Mouse (Mus musculus): ENCODE data around the gene Hus1. TPM values are rescaled to one million over a fixed set of nuclear protein-coding genes. Genes with fewer than 3 reads are reported as not detected.

The Hus1 gene
- total RNA-seq, 2 experiments from 2014 or later: 15.9 to 29.7 TPM

DNA sequence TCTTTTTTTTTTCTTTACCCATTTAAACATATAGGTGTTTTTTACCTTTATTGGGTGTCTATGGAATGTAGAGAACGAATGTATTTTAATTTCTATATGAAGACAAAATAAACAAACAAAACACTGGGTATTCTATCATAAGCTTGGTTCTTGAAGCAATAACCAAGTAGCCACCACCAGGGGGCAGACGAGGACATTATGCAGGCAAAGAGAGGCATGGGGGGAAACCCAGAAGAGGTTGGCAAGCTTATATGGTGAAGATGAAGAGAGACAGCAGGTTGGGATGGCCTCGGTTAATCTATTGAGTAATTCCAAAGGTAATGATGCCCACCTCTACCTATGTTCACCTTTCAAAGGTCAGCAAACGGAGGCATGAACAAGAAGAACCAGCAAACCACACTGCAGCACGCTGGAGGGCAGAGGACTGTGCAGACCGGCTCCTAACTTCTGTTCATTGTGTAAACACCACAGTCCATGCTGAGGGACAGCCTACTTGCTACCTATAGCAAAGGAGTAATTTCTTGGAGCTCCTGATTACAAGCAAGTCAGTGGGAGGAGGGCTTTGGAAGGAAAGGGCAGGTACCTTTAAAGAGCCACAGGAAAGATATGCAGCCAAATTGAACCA, 27.6 kb downstream of the Hus1 start:
- peak; percentile 88 for ATAC-seq (replicated peaks; ENCODE audit: poor library complexity, severe bottlenecking)

DNA sequence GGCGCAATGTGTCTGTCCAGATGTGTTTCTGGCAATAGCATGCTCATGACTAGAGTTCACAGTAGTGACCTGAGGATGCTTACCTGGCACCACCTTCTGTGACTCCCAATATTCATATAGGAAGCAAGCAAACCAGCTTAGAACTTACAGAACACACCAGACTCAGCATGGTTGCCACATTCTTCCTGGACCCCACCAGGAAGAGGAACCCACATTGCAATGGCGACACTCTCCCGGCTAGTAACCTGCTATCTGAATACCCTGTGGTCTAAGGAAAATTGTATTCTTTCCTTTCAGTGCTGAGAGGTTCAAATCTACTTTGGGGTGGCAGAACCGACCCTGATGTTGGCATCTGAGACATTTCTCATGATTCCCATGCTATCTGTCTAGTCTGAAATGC, 32.8 kb downstream of the Hus1 start:
- peak; percentile 68 for ATAC-seq (replicated peaks; ENCODE audit: poor library complexity, severe bottlenecking)

- ATAC-seq (replicated peaks; ENCODE audit: poor library complexity, severe bottlenecking): no peak
Observed at GRCm38 (mm10) chr11:8973166-8973565, 37.8 kb downstream of the Hus1 start, which contains the start of gene Pkd1l1. Gene Pkd1l1, minus strand, starts transcription at chr11:8973266.

DNA sequence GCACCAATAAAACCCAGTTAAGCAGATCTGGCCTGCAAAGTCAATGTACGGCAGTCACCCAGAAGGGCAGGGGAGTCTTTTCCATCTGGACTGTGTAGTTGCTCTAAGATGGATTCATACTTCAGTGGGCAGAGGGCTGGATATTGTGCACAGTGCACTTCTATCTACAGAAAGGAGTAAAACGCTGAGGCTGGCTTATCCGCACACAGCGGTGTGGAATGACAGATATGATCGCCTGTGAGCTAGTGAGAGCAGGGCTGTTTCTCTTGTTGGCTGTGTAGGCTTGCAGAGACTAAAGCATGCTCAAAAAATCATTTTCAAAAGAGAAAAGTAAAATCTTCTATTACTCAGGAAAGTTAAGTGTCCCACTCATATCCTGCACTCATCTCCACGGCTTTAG, 38.9 kb downstream of the Hus1 start:
- ATAC-seq (replicated peaks; ENCODE audit: poor library complexity, severe bottlenecking): no peak

DNA sequence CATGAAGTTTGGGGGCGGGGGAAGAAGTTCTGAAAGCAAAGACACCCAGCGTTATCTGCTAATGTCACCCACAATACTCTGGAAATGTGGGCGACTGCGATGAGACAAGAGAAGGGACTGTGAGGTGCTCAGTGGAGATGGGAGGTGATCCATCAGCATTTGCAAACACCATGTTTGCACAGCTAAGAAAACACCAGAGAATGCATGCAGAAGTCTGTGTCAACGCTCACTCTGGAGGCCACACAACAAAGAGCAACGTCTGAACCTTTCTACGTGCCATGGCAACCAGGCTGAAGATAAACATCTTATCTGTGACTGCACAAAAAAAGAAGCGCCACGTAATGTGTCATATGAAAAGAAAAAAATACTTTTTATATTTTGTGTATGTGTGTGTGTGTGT, 40.5 kb downstream of the Hus1 start:
- ATAC-seq (replicated peaks; ENCODE audit: poor library complexity, severe bottlenecking): no peak

DNA sequence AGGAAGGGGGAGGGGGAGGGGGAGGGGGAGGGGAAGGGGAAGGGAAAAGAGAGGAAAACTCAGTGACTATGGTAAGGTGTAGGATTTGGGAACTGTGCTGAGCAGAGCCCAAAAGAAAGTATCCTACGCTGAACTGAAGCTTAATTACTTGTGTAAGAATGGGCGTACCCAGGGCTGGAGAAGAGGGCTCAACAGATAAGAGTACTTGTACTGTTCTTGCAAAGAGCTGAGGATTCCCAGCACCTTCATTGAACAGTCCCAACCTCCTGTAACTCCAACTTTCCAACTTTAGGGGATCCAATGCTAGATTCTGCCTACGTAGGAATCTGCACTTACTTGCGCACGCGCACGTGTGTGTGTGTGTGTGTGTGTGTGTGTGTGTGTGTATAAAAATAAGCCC, 42.9 kb downstream of the Hus1 start:
- ATAC-seq (replicated peaks; ENCODE audit: poor library complexity, severe bottlenecking): no peak

DNA sequence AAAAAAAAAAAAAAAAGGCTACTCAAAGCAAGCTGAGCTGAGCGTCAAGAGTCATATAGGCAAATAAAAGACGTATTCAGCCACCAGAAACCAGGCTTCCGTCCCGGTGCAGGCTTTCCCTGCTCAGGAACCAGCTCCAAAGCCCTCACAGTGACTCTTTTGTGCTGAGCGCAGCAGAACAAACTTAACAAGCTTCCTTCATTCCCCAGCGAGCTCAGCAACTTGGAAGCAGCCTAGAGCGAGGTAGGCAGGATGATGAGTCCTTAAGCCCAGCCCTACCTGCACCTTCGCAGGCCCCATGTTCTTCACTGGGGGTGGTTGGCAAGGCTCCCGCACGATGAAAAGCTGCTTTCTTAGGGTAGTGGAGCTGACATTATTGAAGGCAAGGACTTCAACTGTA, 52.4 kb downstream of the Hus1 start:
- ATAC-seq (replicated peaks; ENCODE audit: poor library complexity, severe bottlenecking): no peak

- no peak for ATAC-seq (replicated peaks; ENCODE audit: poor library complexity, severe bottlenecking)
Observed at GRCm38 (mm10) chr11:8958108-8958507, 52.9 kb downstream of the Hus1 start.

DNA sequence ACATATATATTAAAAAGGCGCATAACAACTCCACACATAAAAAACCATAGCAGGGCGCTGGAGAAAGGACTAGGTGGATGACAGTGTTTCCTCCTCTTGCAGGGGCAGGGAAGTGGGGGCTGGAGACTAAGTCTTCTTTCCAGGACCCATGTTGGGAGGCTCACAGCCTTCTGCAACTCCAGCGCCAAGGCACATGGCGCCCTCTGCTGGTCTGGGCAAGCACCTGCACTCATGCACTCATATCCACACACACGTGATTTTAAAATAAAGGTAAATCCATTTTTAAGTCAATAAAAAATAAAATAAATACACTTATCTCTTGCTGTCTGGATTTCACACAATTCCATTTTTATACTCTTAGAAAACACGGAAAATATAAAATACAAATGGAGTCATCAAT, 54.0 kb downstream of the Hus1 start:
- ATAC-seq (replicated peaks; ENCODE audit: poor library complexity, severe bottlenecking): peak; percentile 69

GRCm38 (mm10) chr11:8955678-8956077, 55.3 kb downstream of the Hus1 start:
- peak; percentile 67 for ATAC-seq (replicated peaks; ENCODE audit: poor library complexity, severe bottlenecking)

GRCm38 (mm10) chr11:8949765-8950430, 61.1 kb downstream of the Hus1 start:
- ATAC-seq (replicated peaks; ENCODE audit: poor library complexity, severe bottlenecking): no peak

DNA sequence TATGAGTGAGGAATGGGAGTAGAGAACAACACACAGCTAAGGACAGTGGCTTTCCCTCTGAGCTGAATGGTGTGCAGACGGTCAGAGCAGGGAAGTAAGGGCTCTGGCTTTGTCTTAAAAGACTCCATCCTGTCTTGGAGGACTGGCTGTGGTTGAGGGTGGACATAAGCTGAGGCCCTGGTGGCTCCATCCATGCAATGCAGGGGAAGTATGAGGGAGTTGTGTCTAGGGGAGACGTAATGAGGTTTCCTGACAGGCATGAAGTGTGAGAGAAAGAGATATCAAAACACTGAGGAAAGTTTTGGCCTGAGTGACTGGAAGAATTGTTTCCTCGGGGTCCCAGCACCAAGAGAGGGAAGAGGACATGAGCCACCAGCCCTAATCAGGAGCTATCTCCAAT, 62.1 kb downstream of the Hus1 start:
- ATAC-seq (replicated peaks; ENCODE audit: poor library complexity, severe bottlenecking): no peak

- ATAC-seq (replicated peaks; ENCODE audit: poor library complexity, severe bottlenecking): no peak
Observed at GRCm38 (mm10) chr11:8944114-8944513, 66.9 kb downstream of the Hus1 start.

Other genes starting within 250 kb of the Hus1 start
- gene Pkd1l1, start 37.9 kb downstream of the Hus1 start, total RNA-seq (2014; fragmentation: Nextera tagmentation): 0.11 TPM in 1 of 2 replicates, not detected in the other
- gene Pkd1l1, start 37.9 kb downstream of the Hus1 start, total RNA-seq (2017): not detected in 2 replicates
- gene Gm11992, start 37.4 kb upstream of the Hus1 start, total RNA-seq (2014; fragmentation: Nextera tagmentation): 0.49 TPM in 1 of 2 replicates, not detected in the other
- gene Gm11992, start 37.4 kb upstream of the Hus1 start, total RNA-seq (2017): 0.41 TPM in 1 of 2 replicates, not detected in the other
- gene Sun3, start 37.8 kb upstream of the Hus1 start, total RNA-seq (2014; fragmentation: Nextera tagmentation): not detected in 2 replicates
- gene Sun3, start 37.8 kb upstream of the Hus1 start, total RNA-seq (2017): not detected in 2 replicates
- not detected in 2 replicates for gene Upp1, start 106.9 kb upstream of the Hus1 start, total RNA-seq (2014; fragmentation: Nextera tagmentation)
- gene Upp1, start 106.9 kb upstream of the Hus1 start, total RNA-seq (2017): not detected in 2 replicates
- 6.6 and 15.3 TPM in 2 replicates for gene Abca13, start 180.8 kb upstream of the Hus1 start, total RNA-seq (2014; fragmentation: Nextera tagmentation)
- 11.2 and 12.5 TPM in 2 replicates for gene Abca13, start 180.8 kb upstream of the Hus1 start, total RNA-seq (2017)